Mouse (Mus musculus) liver, embryonic 15.5 days (tissue): ENCODE measurements around the gene Zmym5. TPM values are rescaled to one million over a fixed set of nuclear protein-coding genes. Genes with fewer than 3 reads are reported as not detected.
"Not testable (repeated sequence)": the region's sequence is repeated elsewhere in the genome, so short reads cannot be mapped to it uniquely, and the experiment has no call there.

Experiments used
- ATAC-seq: fragments of 200-750 bp; cut with Nextera tagmentation; 2 replicates; pipeline ENCODE4 v1.8.0; 2017; ENCODE audit warnings: moderate number of reproducible peaks, mild to moderate bottlenecking, moderate library complexity; ENCODE audit not compliant: insufficient read depth
- H3K27ac ChIP-seq: fragments of 300-500 bp; sonication (generic); replicated peaks from 2 replicates; pipeline ENCODE4 v1.5.1; 2015; ENCODE audit warnings: mild to moderate bottlenecking, inconsistent platforms
- H3K27me3 ChIP-seq: fragments of 300-500 bp; sonication (generic); 2 replicates; pipeline ENCODE4 v1.6.1; 2015; ENCODE audit warnings: mild to moderate bottlenecking, inconsistent platforms
- H3K36me3 ChIP-seq: fragments of 300-500 bp; sonication (generic); replicated peaks from 2 replicates; pipeline ENCODE4 v1.6.1; 2015; ENCODE audit warnings: moderate library complexity, mild to moderate bottlenecking, inconsistent platforms
- H3K4me1 ChIP-seq: fragments of 300-500 bp; sonication (generic); replicated peaks from 2 replicates; pipeline ENCODE4 v1.6.1; 2015; ENCODE audit warnings: inconsistent platforms
- H3K4me2 ChIP-seq: fragments of 300-500 bp; sonication (generic); 2 replicates; pipeline ENCODE4 v1.6.1; 2015; ENCODE audit warnings: moderate library complexity, mild to moderate bottlenecking, inconsistent platforms
- H3K4me3 ChIP-seq: fragments of 300-500 bp; sonication (generic); replicated peaks from 2 replicates; pipeline ENCODE4 v1.5.1; 2015; ENCODE audit warnings: mild to moderate bottlenecking, inconsistent platforms
- H3K9ac ChIP-seq: fragments of 300-500 bp; sonication (generic); 2 replicates; pipeline ENCODE4 v1.6.1; 2015; ENCODE audit warnings: moderate library complexity, mild to moderate bottlenecking, inconsistent platforms
- H3K9me3 ChIP-seq: fragments of 300-500 bp; sonication (generic); replicated peaks from 2 replicates; pipeline ENCODE4 v1.6.1; 2016; ENCODE audit warnings: inconsistent platforms
- WGBS: fragments of 180-500 bp; shearing (Covaris S2); methylation state at CpG from one replicate; pipeline ENCODE4 v1.1.7; 2015; ENCODE audit warnings: mixed read lengths; ENCODE audit not compliant: insufficient replicate concordance; 5-methylcytosine and 5-hydroxymethylcytosine counted together
- polyA plus RNA-seq: library from polyadenylated mRNA; unstranded; fragments of >200 nt; fragmentation: Nextera tagmentation; extraction: Ambion mirVana; gene quantifications from 2 replicates; pipeline ENCODE4 v1.2.1, GENCODE M21; 2015

Zmym5 gene
- 7.8 and 8.0 TPM in 2 replicates for polyA plus RNA-seq

DNA sequence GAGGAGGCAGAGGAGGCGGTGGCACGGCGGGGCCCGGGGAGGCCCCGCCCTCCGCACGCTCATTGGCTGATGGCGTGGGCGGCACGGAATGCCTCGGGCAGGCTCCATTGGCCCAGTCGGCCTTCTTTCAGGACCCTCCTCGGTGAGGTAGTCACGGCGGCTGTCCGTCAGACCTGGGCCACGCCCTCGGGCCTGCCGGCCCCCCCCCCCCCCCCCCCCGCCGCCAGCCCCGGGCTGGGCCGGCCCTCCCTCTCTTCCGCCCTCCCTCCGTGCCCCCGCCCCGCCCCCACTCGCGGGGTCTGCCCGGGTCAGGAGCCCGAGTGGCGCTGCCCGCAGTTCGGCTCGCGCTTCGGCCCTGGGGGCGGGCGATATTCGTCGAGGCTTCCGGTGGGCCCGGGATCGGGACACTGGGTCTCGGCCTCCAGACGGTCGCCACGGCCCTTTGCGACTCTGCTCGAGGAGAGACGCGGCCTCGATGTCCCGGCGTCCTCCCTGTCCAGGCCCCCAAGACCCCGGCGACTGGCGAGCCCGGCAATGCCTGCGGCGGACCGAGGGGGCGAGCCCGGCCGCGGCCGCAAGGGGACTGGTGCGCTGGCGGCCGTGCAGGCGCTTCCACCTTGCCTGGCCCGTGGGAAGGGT is at the start of gene Zmym5:
Gene Zmym5 (minus strand): TSS at position 16 of the 639 bp plus-strand sequence.
- H3K27me3 ChIP-seq, H3K9me3 ChIP-seq, H3K36me3 ChIP-seq: not testable (repeated sequence)
- Histone ChIP-seq H3K4me2 (peak within 1 kb of the TSS; percentile 92), H3K4me1 (peaks cover 27% of the 10 kb centered on the region), H3K4me3 (peak within 1 kb of the TSS; percentile 86), H3K9ac (peak within 1 kb of the TSS; percentile 79), H3K27ac (peak within 1 kb of the TSS; percentile 92)
- peak; percentile 97 for ATAC-seq
- 0% methylated on average over 40 of the region's 72 CpGs for WGBS

DNA sequence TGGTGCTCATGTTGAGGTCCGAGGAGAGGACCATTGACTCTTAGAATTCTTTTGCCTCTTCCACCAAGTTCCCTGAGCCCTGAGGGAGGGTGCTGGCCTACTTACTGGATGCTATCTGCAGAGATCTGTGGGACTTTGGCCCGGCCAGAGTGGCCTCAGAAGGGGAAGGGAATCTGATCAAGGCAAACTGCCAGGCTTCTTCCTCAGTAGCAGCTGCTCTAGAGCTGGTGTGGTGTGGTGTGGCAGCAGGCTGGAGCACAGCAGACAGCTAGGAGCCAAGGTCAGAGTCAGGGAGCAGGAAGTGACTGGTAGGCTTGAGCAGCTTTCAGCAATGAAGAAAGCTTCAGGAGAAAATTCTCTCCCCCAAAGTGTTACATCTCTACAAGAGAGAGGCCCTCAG is 38.2 kb upstream of the Zmym5 start:
- H3K4me1 ChIP-seq, result no peaks in the 10 kb centered on the region
- H3K9ac ChIP-seq, result no peak overlapping the region
- no peak overlapping the region for H3K27ac ChIP-seq
- WGBS, result 35% methylated on average over 2 of the region's 2 CpGs
- H3K9me3 ChIP-seq, result no peaks in the 10 kb centered on the region
- no peaks in the 10 kb centered on the region for H3K27me3 ChIP-seq
- H3K4me2 ChIP-seq, result no peak overlapping the region
- ATAC-seq, result no peak
- no peaks in the 10 kb centered on the region for H3K36me3 ChIP-seq
- no peak overlapping the region for H3K4me3 ChIP-seq

DNA sequence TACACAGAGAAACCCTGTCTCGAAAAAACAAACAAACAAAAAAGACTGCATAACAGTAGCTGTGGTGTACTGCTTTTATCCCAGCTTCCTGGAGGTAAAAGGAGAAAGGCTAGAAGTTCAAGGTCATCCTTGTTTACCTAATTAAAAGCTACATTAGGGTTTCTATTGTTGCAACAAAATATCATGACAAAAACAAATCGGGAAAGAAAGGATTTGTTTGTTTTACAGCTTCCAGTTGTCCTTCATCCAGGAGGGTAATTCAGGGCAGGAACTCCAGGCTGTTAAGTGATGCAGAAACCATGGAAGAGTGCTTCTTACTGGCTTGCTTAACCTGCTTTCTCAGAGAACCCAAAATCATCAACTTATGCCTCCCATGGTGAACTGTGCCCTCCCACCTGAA is 36.8 kb upstream of the Zmym5 start:
- Histone ChIP-seq H3K4me2 (no peak overlapping the region), H3K9ac (no peak overlapping the region), H3K36me3 (no peaks in the 10 kb centered on the region), H3K27me3 (no peaks in the 10 kb centered on the region), H3K4me3 (no peak overlapping the region), H3K9me3 (no peaks in the 10 kb centered on the region), H3K27ac (no peak overlapping the region), H3K4me1 (no peaks in the 10 kb centered on the region)
- WGBS, result 43% methylated on average over 2 of the region's 2 CpGs
- no peak for ATAC-seq

DNA sequence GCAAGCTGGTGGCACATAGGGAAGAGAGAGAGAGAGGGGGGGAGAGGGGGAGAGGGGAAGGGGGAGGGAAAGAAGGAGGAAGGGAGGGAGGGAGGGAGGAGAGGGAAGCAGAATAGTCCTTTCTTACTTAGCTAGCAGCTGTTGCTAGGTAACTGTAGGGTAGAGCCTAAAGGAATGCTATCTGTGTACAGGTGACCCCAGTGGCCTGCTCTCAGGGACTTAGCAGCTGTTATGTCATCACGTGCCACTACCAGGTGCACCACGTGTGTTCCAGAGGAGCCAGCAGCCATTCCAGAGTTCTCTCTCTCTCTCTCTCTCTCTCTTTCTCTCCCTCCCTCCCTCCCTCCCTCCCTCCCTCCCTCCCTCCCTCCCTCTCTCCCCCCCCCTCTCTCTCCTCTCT is 33.0 kb upstream of the Zmym5 start:
- no peak overlapping the region for H3K4me2 ChIP-seq
- no peaks in the 10 kb centered on the region for H3K4me1 ChIP-seq
- H3K9ac ChIP-seq, result no peak overlapping the region
- WGBS, result 44% methylated on average over 2 of the region's 2 CpGs
- H3K27me3 ChIP-seq, result no peaks in the 10 kb centered on the region
- no peaks in the 10 kb centered on the region for H3K9me3 ChIP-seq
- H3K36me3 ChIP-seq, result no peaks in the 10 kb centered on the region
- no peak for ATAC-seq
- H3K27ac ChIP-seq, result no peak overlapping the region
- no peak overlapping the region for H3K4me3 ChIP-seq

DNA sequence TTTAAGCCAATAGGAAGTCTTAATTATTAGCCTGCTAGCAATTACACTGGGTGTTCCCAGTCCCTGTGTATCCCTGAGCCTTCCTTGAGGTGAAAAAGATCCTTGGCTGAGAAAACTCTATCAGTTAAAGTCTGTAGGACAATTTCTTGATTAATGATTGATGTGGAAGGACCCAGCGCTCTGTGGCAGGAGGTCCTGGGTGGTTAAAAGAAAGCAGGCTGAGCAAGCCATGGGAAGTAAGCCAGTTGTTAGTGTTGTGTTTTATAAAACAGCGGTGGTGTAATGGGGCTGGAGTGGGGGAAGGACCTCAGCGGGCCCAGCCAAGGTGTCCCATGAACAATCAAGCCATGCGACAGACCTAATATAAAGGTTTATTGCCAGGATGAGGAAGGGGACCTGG is 32.5 kb upstream of the Zmym5 start:
- Histone ChIP-seq H3K4me2 (no peak overlapping the region), H3K36me3 (no peaks in the 10 kb centered on the region), H3K4me1 (no peaks in the 10 kb centered on the region), H3K4me3 (no peak overlapping the region), H3K27me3 (no peaks in the 10 kb centered on the region), H3K27ac (no peak overlapping the region), H3K9ac (no peak overlapping the region), H3K9me3 (no peaks in the 10 kb centered on the region)
- no peak for ATAC-seq
- WGBS, result 55% methylated on average over 4 of the region's 4 CpGs

- WGBS, result 77% methylated on average over 5 of the region's 5 CpGs
- not testable (repeated sequence) for H3K27me3 ChIP-seq, ATAC-seq, H3K4me2 ChIP-seq, H3K36me3 ChIP-seq, H3K4me1 ChIP-seq, H3K9ac ChIP-seq, H3K4me3 ChIP-seq, H3K9me3 ChIP-seq, H3K27ac ChIP-seq
Observed at GRCm38 (mm10) chr14:56834576-56834975, 23.1 kb upstream of the Zmym5 start.

DNA sequence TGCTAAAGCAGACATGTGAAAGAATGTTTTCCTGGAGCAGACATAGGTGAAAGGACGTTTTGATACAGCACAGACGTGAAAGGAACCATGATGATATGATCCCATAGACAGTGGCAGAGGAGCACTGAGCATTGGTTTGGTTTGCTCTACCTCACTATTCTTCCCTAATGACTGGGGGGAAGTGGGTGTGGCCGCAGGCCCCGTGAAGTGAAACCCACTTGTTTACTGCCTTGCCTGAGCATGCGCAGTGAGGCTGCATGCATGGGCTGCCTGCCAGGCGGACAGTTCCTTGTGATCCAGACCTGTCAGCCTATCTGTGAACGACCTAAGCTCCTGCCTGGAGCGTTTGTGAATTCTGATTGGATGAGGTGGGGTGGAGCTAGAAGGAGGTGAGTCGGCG is 21.7 kb upstream of the Zmym5 start:
- H3K9ac ChIP-seq, H3K4me3 ChIP-seq, ATAC-seq, H3K27ac ChIP-seq, H3K27me3 ChIP-seq, H3K4me1 ChIP-seq, H3K4me2 ChIP-seq, H3K9me3 ChIP-seq, H3K36me3 ChIP-seq: not testable (repeated sequence)
- 56% methylated on average over 10 of the region's 10 CpGs for WGBS

DNA sequence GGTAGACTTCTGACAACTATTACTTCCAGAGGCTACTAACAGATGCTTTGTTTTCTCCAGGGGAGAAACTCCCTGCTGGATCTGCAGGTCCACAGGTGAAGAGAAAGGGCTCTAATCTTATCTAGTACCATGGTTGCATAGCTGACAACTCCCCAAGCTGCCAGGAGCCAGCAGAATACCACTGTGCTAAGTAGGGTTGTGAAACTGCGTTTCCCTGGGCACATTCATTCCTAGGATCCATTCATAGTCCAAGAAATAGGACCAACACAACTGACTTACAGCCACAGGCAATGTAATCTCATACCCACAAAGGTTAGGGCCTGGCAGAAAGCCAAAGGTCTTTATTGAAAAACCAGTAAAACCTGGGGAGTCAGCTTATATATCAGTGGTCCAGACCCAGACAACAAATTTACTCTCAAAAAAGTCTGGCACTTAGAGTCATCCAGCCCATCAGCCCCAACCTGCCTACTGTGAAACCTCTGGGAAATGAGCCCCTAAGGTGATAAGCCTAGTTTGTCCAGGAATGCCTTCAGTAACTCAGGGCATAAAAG is 21.1 kb upstream of the Zmym5 start:
- 47% methylated on average over 1 of the region's 1 CpGs for WGBS
- ATAC-seq, result no peak
- H3K4me2 ChIP-seq, result no peak overlapping the region
- no peaks in the 10 kb centered on the region for H3K9me3 ChIP-seq
- no peak overlapping the region for H3K27ac ChIP-seq
- H3K27me3 ChIP-seq, result no peaks in the 10 kb centered on the region
- no peak overlapping the region for H3K4me3 ChIP-seq
- no peak overlapping the region for H3K9ac ChIP-seq
- no peaks in the 10 kb centered on the region for H3K4me1 ChIP-seq
- H3K36me3 ChIP-seq, result no peaks in the 10 kb centered on the region

- no peaks in the 10 kb centered on the region for H3K4me1 ChIP-seq
- no peak overlapping the region for H3K4me2 ChIP-seq
- H3K36me3 ChIP-seq, result no peaks in the 10 kb centered on the region
- H3K27ac ChIP-seq, result no peak overlapping the region
- no peak overlapping the region for H3K4me3 ChIP-seq
- WGBS, result 75% methylated on average over 3 of the region's 3 CpGs
- H3K9ac ChIP-seq, result no peak overlapping the region
- ATAC-seq, result no peak
- no peaks in the 10 kb centered on the region for H3K27me3 ChIP-seq
- H3K9me3 ChIP-seq, result no peaks in the 10 kb centered on the region
Observed at GRCm38 (mm10) chr14:56832147-56832546, 20.6 kb upstream of the Zmym5 start.

- Histone ChIP-seq H3K9ac (no peak overlapping the region), H3K36me3 (no peaks in the 10 kb centered on the region), H3K9me3 (no peaks in the 10 kb centered on the region), H3K4me2 (no peak overlapping the region), H3K27me3 (no peaks in the 10 kb centered on the region), H3K27ac (no peak overlapping the region), H3K4me1 (no peaks in the 10 kb centered on the region), H3K4me3 (no peak overlapping the region)
- ATAC-seq, result no peak
Observed at GRCm38 (mm10) chr14:56830491-56831045, 19.1 kb upstream of the Zmym5 start.

DNA sequence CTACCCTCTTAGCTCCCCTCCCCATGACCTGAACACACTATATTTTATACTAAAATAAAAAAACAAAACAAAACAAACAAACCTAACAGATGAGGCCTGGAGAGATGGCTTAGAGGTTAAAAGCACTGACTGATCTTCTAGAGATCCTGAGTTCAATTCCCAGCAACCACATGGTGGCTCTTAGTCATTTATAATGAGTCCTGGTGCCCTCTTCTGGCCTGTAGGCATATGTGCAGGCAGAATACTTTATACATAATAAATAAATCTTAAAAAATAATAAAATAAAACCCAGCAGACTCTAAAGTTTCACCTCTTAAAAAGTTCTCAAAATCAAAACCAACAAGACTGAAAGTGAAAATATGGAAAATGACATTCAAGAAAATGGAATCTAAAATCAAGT is 13.0 kb upstream of the Zmym5 start:
- no peaks in the 10 kb centered on the region for H3K27me3 ChIP-seq
- H3K4me2 ChIP-seq, result no peak overlapping the region
- H3K9ac ChIP-seq, result no peak overlapping the region
- no peaks in the 10 kb centered on the region for H3K36me3 ChIP-seq
- H3K27ac ChIP-seq, result no peak overlapping the region
- H3K4me3 ChIP-seq, result no peak overlapping the region
- no peak for ATAC-seq
- no peaks in the 10 kb centered on the region for H3K9me3 ChIP-seq
- no peaks in the 10 kb centered on the region for H3K4me1 ChIP-seq

DNA sequence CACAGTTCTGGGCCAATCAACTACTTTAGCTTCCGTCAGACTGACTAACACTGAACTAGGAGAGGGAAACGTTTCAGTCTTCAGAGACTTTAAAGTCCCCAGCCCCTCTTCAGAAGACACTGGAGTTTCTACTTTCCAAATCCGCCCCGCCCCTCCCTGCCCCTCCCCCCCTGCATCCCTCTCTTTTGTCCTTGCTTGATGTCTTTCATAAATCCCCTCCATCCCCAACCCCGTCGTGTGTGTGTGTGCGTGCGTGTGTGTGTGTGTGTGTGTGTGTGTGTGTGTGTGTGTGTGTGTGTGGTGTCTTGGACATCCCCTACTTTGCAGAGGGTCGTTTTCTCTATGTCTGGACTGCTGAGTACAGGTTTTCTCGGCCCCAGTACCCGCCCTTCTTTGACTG is 6.1 kb upstream of the Zmym5 start:
- Histone ChIP-seq H3K27me3 (no peaks in the 10 kb centered on the region), H3K4me1 (peaks cover 13% of the 10 kb centered on the region), H3K36me3 (no peaks in the 10 kb centered on the region), H3K27ac (no peak overlapping the region), H3K9me3 (no peaks in the 10 kb centered on the region), H3K9ac (no peak overlapping the region), H3K4me3 (no peak overlapping the region), H3K4me2 (no peak overlapping the region)
- 15% methylated on average over 11 of the region's 11 CpGs for WGBS
- no peak for ATAC-seq
